In genomic region chr3:98028072-98028471, GRCm38 (mm10) we compare ENCODE assay signal across 16 mouse cellular contexts. TPM values are rescaled to one million over a fixed set of nuclear protein-coding genes. Genes with fewer than 3 reads are reported as not detected.
DNase-seq lines count a peak whose midpoint lies in the region; ATAC-seq and TF ChIP-seq lines count a peak whose summit lies in the region.
"Had no signal": no experiment of that assay in that cellular context is flagged by ENCODE, and none has a peak within 500 bp of the region (broad histone marks: within the 10 kb centered on the region; RNA-seq: fewer than 3 reads in every experiment).

No protein-coding gene starts in this region.

- no peak for TF ChIP-seq CTCF in kidney, postnatal 0 days (IDR thresholded peaks at IDR 0.05; ENCODE audit: low read depth)
- TF ChIP-seq CTCF in bone marrow macrophage, adult 2 months (IDR thresholded peaks at IDR 0.05; ENCODE audit: low read depth, low read length): no peak

- no peak overlapping the region for H3K4me3 ChIP-seq in heart, embryonic 13.5 days
- H3K4me3 ChIP-seq in kidney, postnatal 0 days (replicated peaks; ENCODE audit: low read depth, low read length): no peak overlapping the region
- no peak overlapping the region for H3K4me3 ChIP-seq in bone marrow macrophage, adult 2 months (ENCODE audit: insufficient read depth, low read length)
- H3K4me3 ChIP-seq: embryonic facial prominence, embryonic 10.5 days; forebrain, embryonic 13.5 days; heart, embryonic 15.5 days; hindbrain, embryonic 10.5 days had no signal

- H3K27me3 ChIP-seq in heart, embryonic 13.5 days (replicated peaks): no peaks in the 10 kb centered on the region
- H3K27me3 ChIP-seq in kidney, postnatal 0 days (ENCODE audit: insufficient read depth, low read length): no peaks in the 10 kb centered on the region
- H3K27me3 ChIP-seq: forebrain, embryonic 13.5 days; heart, embryonic 15.5 days had no signal

- no peak for ATAC-seq in heart, embryonic 13.5 days (ENCODE audit: extremely low read depth, insufficient number of reproducible peaks, low FRiP score, low TSS enrichment)
- no peak for ATAC-seq in kidney, postnatal 0 days (replicated peaks; ENCODE audit: low FRiP score, low read depth)
- ATAC-seq in megakaryocyte progenitor cell, adult 5-6 weeks (replicated peaks; ENCODE audit: poor library complexity): no peak
- ATAC-seq: forebrain, embryonic 13.5 days; forebrain, postnatal 0 days had no signal

- H3K9me3 ChIP-seq in heart, embryonic 13.5 days: no peaks in the 10 kb centered on the region
- no peaks in the 10 kb centered on the region for H3K9me3 ChIP-seq in kidney, postnatal 0 days (replicated peaks; ENCODE audit: low read length)
- H3K9me3 ChIP-seq: embryonic facial prominence, embryonic 10.5 days; forebrain, embryonic 13.5 days; heart, embryonic 15.5 days; hindbrain, embryonic 10.5 days had no signal

- no peak for DNase-seq in heart, adult 11 months
- no peak for DNase-seq in kidney, postnatal 0 days (ENCODE audit: low spot score)
- no peak for DNase-seq in kidney, postnatal 14 days
- peak; percentile 64 for DNase-seq in yolk sac, embryonic 10.5 days (ENCODE audit: low spot score)
- DNase-seq: adrenal gland, postnatal 25 days; cerebellum, adult 2 months; cerebellum, postnatal 10 days; forebrain, postnatal 0 days had no signal

- no peak overlapping the region for H3K4me2 ChIP-seq in heart, embryonic 13.5 days
- no peak overlapping the region for H3K4me2 ChIP-seq in kidney, postnatal 0 days (ENCODE audit: low read length)
- H3K4me2 ChIP-seq: forebrain, embryonic 13.5 days; heart, embryonic 15.5 days; hindbrain, embryonic 14.5 days had no signal

- H3K27ac ChIP-seq in heart, embryonic 13.5 days (replicated peaks): no peak overlapping the region; the same call in 1 of the 2 replicates
- peak overlapping the region; percentile 54 for H3K27ac ChIP-seq in kidney, postnatal 0 days
- H3K27ac ChIP-seq in bone marrow macrophage, adult 2 months (ENCODE audit: insufficient read depth, low read depth, low read length): peak overlapping the region; percentile 30
- H3K27ac ChIP-seq: embryonic facial prominence, embryonic 10.5 days; forebrain, embryonic 13.5 days; hindbrain, embryonic 14.5 days had no signal

- H3K4me1 ChIP-seq in heart, embryonic 13.5 days: peaks cover 94% of the 10 kb centered on the region
- peaks cover 55% of the 10 kb centered on the region for H3K4me1 ChIP-seq in kidney, postnatal 0 days (replicated peaks; ENCODE audit: insufficient read depth, low read length)
- H3K4me1 ChIP-seq in bone marrow macrophage, adult 2 months (ENCODE audit: control insufficient read depth, insufficient read depth, low read length): peaks cover 75% of the 10 kb centered on the region

- H3K36me3 ChIP-seq in heart, embryonic 13.5 days: no peaks in the 10 kb centered on the region
- H3K36me3 ChIP-seq in kidney, postnatal 0 days (ENCODE audit: insufficient read depth, low read length): no peaks in the 10 kb centered on the region
- H3K36me3 ChIP-seq: embryonic facial prominence, embryonic 10.5 days; heart, embryonic 15.5 days; hindbrain, embryonic 10.5 days had no signal

- WGBS in heart, embryonic 13.5 days: 59% methylated on average over 4 of the region's 4 CpGs
- WGBS in kidney, postnatal 0 days: 50% methylated on average over 4 of the region's 4 CpGs

- TF ChIP-seq POLR2A in bone marrow macrophage, adult 2 months (IDR thresholded peaks at IDR 0.05; ENCODE audit: borderline replicate concordance, low read depth, low read length): no peak

- H3K9ac ChIP-seq in heart, embryonic 13.5 days: peak overlapping the region; percentile 45; the same call in 1 of the 2 replicates
- no peak overlapping the region for H3K9ac ChIP-seq in kidney, postnatal 0 days (ENCODE audit: low read depth, low read length)
- H3K9ac ChIP-seq: forebrain, embryonic 13.5 days; forebrain, postnatal 0 days; heart, embryonic 15.5 days; hindbrain, embryonic 14.5 days had no signal

RNA-seq across cellular contexts. Expression of gene Notch2, which starts 14.7 kb away (rescaled TPM):
- polyA plus RNA-seq in heart, embryonic 13.5 days (2015; fragmentation: Nextera tagmentation; extraction: Ambion mirVana): 11.9 and 12.1 TPM in 2 replicates
- polyA plus RNA-seq in kidney, postnatal 0 days (2015; fragmentation: Nextera tagmentation; extraction: Ambion mirVana): 25.2 and 26.0 TPM in 2 replicates
- polyA plus RNA-seq in bone marrow macrophage, adult 2 months (2012; ENCODE audit: insufficient read depth, insufficient read length, missing spikeins): 69.2 and 82.2 TPM in 2 replicates
- 23.5 and 23.6 TPM in 2 replicates for total RNA-seq in megakaryocyte progenitor cell, adult 5-6 weeks (2015)
- 20.9 and 21.8 TPM in 2 replicates for total RNA-seq in megakaryocyte progenitor cell, adult 5-6 weeks (2017)
